22 mouse cellular contexts compared by ENCODE assay signal in the genomic region with DNA sequence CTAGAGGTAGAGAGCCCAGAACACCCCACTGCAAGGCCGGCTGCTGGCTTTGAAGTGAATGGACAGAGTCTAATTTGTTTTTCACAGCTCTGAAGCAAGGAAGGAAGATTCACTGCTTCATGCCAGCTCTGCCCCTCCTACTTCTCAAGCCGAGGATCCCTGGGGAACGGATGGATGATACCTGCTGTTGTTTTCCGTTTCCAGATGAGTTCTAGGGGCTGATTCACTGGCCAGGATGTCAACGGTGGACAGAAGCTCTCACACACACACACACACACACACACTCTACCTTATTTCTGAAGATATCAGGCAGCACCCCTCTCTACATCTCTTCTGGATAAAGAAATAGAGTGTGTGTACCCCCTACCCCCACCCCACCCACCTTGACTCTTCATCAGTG.
"Had no signal": no experiment of that assay in that cellular context is flagged by ENCODE, and none has a peak within 500 bp of the region (broad histone marks: within the 10 kb centered on the region; RNA-seq: fewer than 3 reads in every experiment).

No protein-coding gene starts in this region.

- H3K9ac ChIP-seq: hindbrain, embryonic 13.5 days; hindbrain, embryonic 15.5 days; intestine, embryonic 15.5 days; kidney, embryonic 15.5 days; limb, embryonic 13.5 days; limb, embryonic 15.5 days; liver, embryonic 12.5 days; liver, embryonic 14.5 days had no signal

- H3K27ac ChIP-seq: gastrocnemius, adult 2 months; heart, adult 2 months; hindbrain, embryonic 13.5 days; hindbrain, embryonic 15.5 days; intestine, embryonic 15.5 days; kidney, embryonic 15.5 days; layer of hippocampus, adult 2 months; left cerebral cortex, adult 2 months; limb, embryonic 13.5 days; limb, embryonic 15.5 days; liver, embryonic 12.5 days; liver, embryonic 14.5 days had no signal

- H3K4me3 ChIP-seq: gastrocnemius, adult 2 months; heart, adult 2 months; hindbrain, embryonic 13.5 days; hindbrain, embryonic 15.5 days; intestine, embryonic 15.5 days; kidney, embryonic 15.5 days; layer of hippocampus, adult 2 months; left cerebral cortex, adult 2 months; limb, embryonic 13.5 days; limb, embryonic 15.5 days; liver, embryonic 12.5 days had no signal

- H3K9me3 ChIP-seq: hindbrain, embryonic 13.5 days; hindbrain, embryonic 15.5 days; intestine, embryonic 15.5 days; kidney, embryonic 15.5 days; limb, embryonic 13.5 days; limb, embryonic 15.5 days; liver, embryonic 12.5 days had no signal

- H3K4me2 ChIP-seq: heart, embryonic 11.5 days; hindbrain, embryonic 13.5 days; hindbrain, embryonic 15.5 days; intestine, embryonic 15.5 days; kidney, embryonic 15.5 days; limb, embryonic 13.5 days; limb, embryonic 15.5 days; liver, embryonic 12.5 days had no signal

- DNase-seq: gastrocnemius, adult 2 months; gastrocnemius, postnatal 10 days; gastrocnemius, postnatal 25 days; heart, adult 2 months; heart, postnatal 10 days; heart, postnatal 4 days; kidney, adult 8-10 months; kidney, postnatal 10 days; kidney, postnatal 4 days had no signal

- ATAC-seq: inflammation-experienced regulatory T-cells, adult 6 months; intestine, embryonic 15.5 days; intestine, postnatal 0 days; liver, embryonic 12.5 days had no signal

- H3K27me3 ChIP-seq: hindbrain, embryonic 13.5 days; hindbrain, embryonic 15.5 days; intestine, embryonic 15.5 days; kidney, embryonic 15.5 days; liver, embryonic 12.5 days had no signal

- H3K36me3 ChIP-seq: hindbrain, embryonic 13.5 days; hindbrain, embryonic 15.5 days; intestine, embryonic 15.5 days; kidney, embryonic 15.5 days; limb, embryonic 13.5 days; limb, embryonic 15.5 days; liver, embryonic 12.5 days had no signal

- H3K4me1 ChIP-seq: intestine, embryonic 15.5 days; kidney, embryonic 15.5 days; limb, embryonic 15.5 days; liver, embryonic 12.5 days had no signal
